Mouse (Mus musculus): ENCODE data around the gene Cd5. TPM values are rescaled to one million over a fixed set of nuclear protein-coding genes. Genes with fewer than 3 reads are reported as not detected.

Gene Cd5
- polyA plus RNA-seq, 1 experiment from 2014 or later = 0.68 TPM

- TF ChIP-seq EP300 (IDR thresholded peaks at IDR 0.05) (no peak), CTCF (IDR thresholded peaks at IDR 0.05) (no peak)
Measured at GRCm38 (mm10) chr19:10735061-10735460, 3.7 kb downstream of the Cd5 start.

DNA sequence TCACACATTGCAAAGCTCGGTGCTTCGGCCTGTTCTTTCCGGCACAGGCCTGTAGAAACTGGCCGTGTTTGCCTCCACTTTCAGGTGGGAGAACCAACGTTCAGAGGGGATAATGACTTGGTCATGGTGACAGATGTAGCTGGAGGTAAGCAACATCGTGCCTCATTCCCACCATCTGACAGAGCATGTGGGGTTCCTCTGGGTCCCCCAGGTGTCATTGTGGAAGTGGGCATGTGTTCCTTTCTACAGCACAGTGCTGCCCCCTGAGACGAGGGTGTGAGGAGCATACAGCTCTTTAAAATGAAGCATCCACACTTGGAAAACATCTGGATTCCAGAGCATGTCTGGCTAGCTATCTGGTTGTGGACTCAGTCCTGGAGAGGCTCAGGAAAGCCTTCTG is 4.2 kb downstream of the Cd5 start:
- ATAC-seq (no peak), DNase-seq (ENCODE audit: low spot score) (no peak)
- 80% methylated on average over 7 of the region's 7 CpGs for WGBS
- H3K9me3 ChIP-seq (ENCODE audit: low read length) = no peaks in the 10 kb centered on the region
- H3K4me1 ChIP-seq (ENCODE audit: insufficient read depth, low read depth, low read length) = no peaks in the 10 kb centered on the region
- TF ChIP-seq EP300 (IDR thresholded peaks at IDR 0.05) (no peak), CTCF (IDR thresholded peaks at IDR 0.05) (no peak)
- no peak overlapping the region for H3K9ac ChIP-seq (replicated peaks; ENCODE audit: low read depth)
- no peak overlapping the region for H3K4me2 ChIP-seq (replicated peaks; ENCODE audit: low read depth, low read length)
- H3K27me3 ChIP-seq (replicated peaks; ENCODE audit: insufficient read depth, low read length) = no peaks in the 10 kb centered on the region
- H3K4me3 ChIP-seq (ENCODE audit: low read depth, low read length) = no peak overlapping the region
- H3K27ac ChIP-seq (ENCODE audit: low read length) = no peak overlapping the region
- H3K36me3 ChIP-seq (ENCODE audit: insufficient read depth, low read length) = no peaks in the 10 kb centered on the region

More at GRCm38 (mm10) chr19:10735061-10735460, 3.7 kb downstream of the Cd5 start:
- no peaks in the 10 kb centered on the region for H3K27me3 ChIP-seq (replicated peaks; ENCODE audit: insufficient read depth, low read length)
- H3K27ac ChIP-seq (ENCODE audit: low read length) = no peak overlapping the region
- no peak overlapping the region for H3K9ac ChIP-seq (replicated peaks; ENCODE audit: low read depth)
- DNase-seq (ENCODE audit: low spot score) (no peak), ATAC-seq (no peak)
- H3K4me1 ChIP-seq (ENCODE audit: insufficient read depth, low read depth, low read length) = no peaks in the 10 kb centered on the region
- H3K4me2 ChIP-seq (replicated peaks; ENCODE audit: low read depth, low read length) = no peak overlapping the region
- no peaks in the 10 kb centered on the region for H3K9me3 ChIP-seq (ENCODE audit: low read length)
- 81% methylated on average over 3 of the region's 3 CpGs for WGBS
- no peaks in the 10 kb centered on the region for H3K36me3 ChIP-seq (ENCODE audit: insufficient read depth, low read length)
- no peak overlapping the region for H3K4me3 ChIP-seq (ENCODE audit: low read depth, low read length)

- WGBS = 79% methylated on average over 10 of the region's 10 CpGs
- H3K27me3 ChIP-seq (replicated peaks; ENCODE audit: insufficient read depth, low read length) = no peaks in the 10 kb centered on the region
- H3K9ac ChIP-seq (replicated peaks; ENCODE audit: low read depth) = no peak overlapping the region
- H3K4me2 ChIP-seq (replicated peaks; ENCODE audit: low read depth, low read length) = no peak overlapping the region
- no peaks in the 10 kb centered on the region for H3K4me1 ChIP-seq (ENCODE audit: insufficient read depth, low read depth, low read length)
- DNase-seq (ENCODE audit: low spot score) = no peak
- H3K9me3 ChIP-seq (ENCODE audit: low read length) = no peaks in the 10 kb centered on the region
- H3K4me3 ChIP-seq (ENCODE audit: low read depth, low read length) = no peak overlapping the region
- no peaks in the 10 kb centered on the region for H3K36me3 ChIP-seq (ENCODE audit: insufficient read depth, low read length)
- H3K27ac ChIP-seq (ENCODE audit: low read length) = no peak overlapping the region
- no peak for ATAC-seq
- TF ChIP-seq EP300 (IDR thresholded peaks at IDR 0.05) = no peak
- no peak for TF ChIP-seq CTCF (IDR thresholded peaks at IDR 0.05)
Measured at GRCm38 (mm10) chr19:10733501-10734127, 5.2 kb downstream of the Cd5 start.

- TF ChIP-seq EP300 (IDR thresholded peaks at IDR 0.05) = no peak
- no peak for TF ChIP-seq CTCF (IDR thresholded peaks at IDR 0.05)
- H3K9me3 ChIP-seq (ENCODE audit: low read length) = no peaks in the 10 kb centered on the region
- H3K4me3 ChIP-seq (ENCODE audit: low read depth, low read length) = no peak overlapping the region
- H3K27me3 ChIP-seq (replicated peaks; ENCODE audit: insufficient read depth, low read length) = no peaks in the 10 kb centered on the region
- DNase-seq (ENCODE audit: low spot score) = no peak
- no peaks in the 10 kb centered on the region for H3K36me3 ChIP-seq (ENCODE audit: insufficient read depth, low read length)
- no peaks in the 10 kb centered on the region for H3K4me1 ChIP-seq (ENCODE audit: insufficient read depth, low read depth, low read length)
- no peak overlapping the region for H3K9ac ChIP-seq (replicated peaks; ENCODE audit: low read depth)
- no peak overlapping the region for H3K4me2 ChIP-seq (replicated peaks; ENCODE audit: low read depth, low read length)
- whole genome bisulfite sequencing = 91% methylated on average over 7 of the region's 7 CpGs
- H3K27ac ChIP-seq (ENCODE audit: low read length) = no peak overlapping the region
- no peak for ATAC-seq
Measured at GRCm38 (mm10) chr19:10732741-10733140, 6.1 kb downstream of the Cd5 start.

DNA sequence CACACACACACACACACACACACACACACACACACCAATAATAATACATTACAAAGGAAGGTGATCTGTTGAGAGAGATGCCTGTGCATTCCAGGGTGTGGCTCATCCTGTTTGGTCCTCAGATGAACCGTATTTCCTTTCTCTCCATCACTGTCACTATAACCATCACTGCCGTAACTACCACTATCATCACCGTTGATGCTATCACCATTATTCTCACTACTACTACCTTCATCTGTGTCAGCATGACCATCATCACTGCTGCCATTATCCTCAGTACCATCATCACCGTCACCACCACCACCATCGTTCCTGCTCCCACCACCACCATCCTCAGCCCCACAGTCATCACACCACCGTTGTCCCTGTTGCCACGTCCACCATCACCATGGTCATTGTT is 6.8 kb downstream of the Cd5 start:
- H3K4me3 ChIP-seq (ENCODE audit: low read depth, low read length) = no peak overlapping the region
- no peak overlapping the region for H3K27ac ChIP-seq (ENCODE audit: low read length)
- TF ChIP-seq CTCF (IDR thresholded peaks at IDR 0.05) (no peak), EP300 (IDR thresholded peaks at IDR 0.05) (no peak)
- WGBS = 85% methylated on average over 7 of the region's 7 CpGs
- no peaks in the 10 kb centered on the region for H3K9me3 ChIP-seq (ENCODE audit: low read length)
- H3K9ac ChIP-seq (replicated peaks; ENCODE audit: low read depth) = no peak overlapping the region
- H3K36me3 ChIP-seq (ENCODE audit: insufficient read depth, low read length) = no peaks in the 10 kb centered on the region
- no peak for ATAC-seq
- no peaks in the 10 kb centered on the region for H3K27me3 ChIP-seq (replicated peaks; ENCODE audit: insufficient read depth, low read length)
- no peaks in the 10 kb centered on the region for H3K4me1 ChIP-seq (ENCODE audit: insufficient read depth, low read depth, low read length)
- H3K4me2 ChIP-seq (replicated peaks; ENCODE audit: low read depth, low read length) = no peak overlapping the region
- DNase-seq (ENCODE audit: low spot score) = no peak

DNA sequence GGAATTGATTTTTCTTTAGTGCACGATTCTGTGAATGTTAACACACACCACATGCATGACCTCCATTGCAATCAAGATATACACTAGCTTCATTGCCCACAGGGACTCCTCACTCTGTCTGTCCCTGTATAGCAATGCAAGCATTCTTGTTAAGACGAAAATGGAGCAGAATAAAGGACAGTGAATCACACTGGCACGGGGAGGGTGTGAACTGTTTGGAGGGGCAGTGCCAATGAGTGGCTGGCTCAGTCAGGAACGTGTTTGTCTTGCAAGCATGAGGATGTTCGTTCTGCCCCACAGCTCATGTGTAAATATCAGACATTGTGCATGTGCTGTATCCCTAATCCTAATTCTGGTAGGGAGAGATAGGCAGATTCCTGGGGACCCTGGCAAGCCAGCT is 8.3 kb downstream of the Cd5 start:
- no peaks in the 10 kb centered on the region for H3K9me3 ChIP-seq (ENCODE audit: low read length)
- TF ChIP-seq EP300 (IDR thresholded peaks at IDR 0.05) (no peak), CTCF (IDR thresholded peaks at IDR 0.05) (no peak)
- H3K4me2 ChIP-seq (replicated peaks; ENCODE audit: low read depth, low read length) = no peak overlapping the region
- ATAC-seq = no peak
- WGBS = 56% methylated on average over 5 of the region's 5 CpGs
- H3K36me3 ChIP-seq (ENCODE audit: insufficient read depth, low read length) = no peaks in the 10 kb centered on the region
- no peak for DNase-seq (ENCODE audit: low spot score)
- H3K4me3 ChIP-seq (ENCODE audit: low read depth, low read length) = no peak overlapping the region
- no peak overlapping the region for H3K9ac ChIP-seq (replicated peaks; ENCODE audit: low read depth)
- H3K4me1 ChIP-seq (ENCODE audit: insufficient read depth, low read depth, low read length) = no peaks in the 10 kb centered on the region
- H3K27ac ChIP-seq (ENCODE audit: low read length) = no peak overlapping the region
- H3K27me3 ChIP-seq (replicated peaks; ENCODE audit: insufficient read depth, low read length) = no peaks in the 10 kb centered on the region

DNA sequence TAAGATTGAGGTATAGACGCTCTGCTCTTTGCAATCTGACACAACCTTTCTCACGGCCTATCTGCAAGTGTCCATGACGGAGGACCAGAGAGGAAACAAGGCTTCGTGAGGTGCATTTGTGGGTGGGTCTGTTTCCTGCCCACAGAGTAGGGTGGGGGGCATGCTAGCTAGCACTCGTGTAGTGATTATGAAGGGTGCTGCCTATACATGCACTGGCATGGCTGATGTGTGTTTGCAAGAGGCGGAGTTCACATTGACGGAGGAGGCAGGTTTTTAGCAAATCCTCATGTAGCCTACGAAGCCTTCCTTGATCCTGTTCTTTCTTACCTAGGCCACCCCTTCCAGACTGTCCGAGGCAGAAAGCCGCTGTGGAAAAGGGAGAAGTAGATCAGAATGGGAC is 8.9 kb downstream of the Cd5 start:
- H3K27me3 ChIP-seq (replicated peaks; ENCODE audit: insufficient read depth, low read length) = no peaks in the 10 kb centered on the region
- no peak overlapping the region for H3K4me3 ChIP-seq (ENCODE audit: low read depth, low read length)
- H3K4me2 ChIP-seq (replicated peaks; ENCODE audit: low read depth, low read length) = no peak overlapping the region
- DNase-seq (ENCODE audit: low spot score) (no peak), ATAC-seq (no peak)
- no peak overlapping the region for H3K27ac ChIP-seq (ENCODE audit: low read length)
- H3K36me3 ChIP-seq (ENCODE audit: insufficient read depth, low read length) = no peaks in the 10 kb centered on the region
- no peaks in the 10 kb centered on the region for H3K9me3 ChIP-seq (ENCODE audit: low read length)
- H3K9ac ChIP-seq (replicated peaks; ENCODE audit: low read depth) = no peak overlapping the region
- H3K4me1 ChIP-seq (ENCODE audit: insufficient read depth, low read depth, low read length) = no peaks in the 10 kb centered on the region
- WGBS = 82% methylated on average over 10 of the region's 10 CpGs
- TF ChIP-seq CTCF (IDR thresholded peaks at IDR 0.05) = no peak
- TF ChIP-seq EP300 (IDR thresholded peaks at IDR 0.05) = no peak
